Mouse (Mus musculus) hindbrain, embryonic 15.5 days (tissue): ENCODE measurements around the gene Ifit3. TPM values are rescaled to one million over a fixed set of nuclear protein-coding genes. Genes with fewer than 3 reads are reported as not detected.
"Not testable (repeated sequence)": the region's sequence is repeated elsewhere in the genome, so short reads cannot be mapped to it uniquely, and the experiment has no call there.

Source experiments
- ATAC-seq: fragments of 200-750 bp; cut with Nextera tagmentation; 2 replicates; pipeline ENCODE4 v1.8.0; 2017; ENCODE audit warnings: low read depth, moderate number of reproducible peaks, moderate TSS enrichment; ENCODE audit not compliant: low FRiP score
- H3K27ac ChIP-seq: fragments of 300-500 bp; sonication (generic); replicated peaks from 2 replicates; pipeline ENCODE4 v1.5.1; 2015; ENCODE audit warnings: mild to moderate bottlenecking, inconsistent platforms
- H3K27me3 ChIP-seq: fragments of 300-500 bp; sonication (generic); 2 replicates; pipeline ENCODE4 v1.6.1; 2015; ENCODE audit warnings: control low read depth, inconsistent platforms
- H3K36me3 ChIP-seq: fragments of 300-500 bp; sonication (generic); 2 replicates; pipeline ENCODE4 v1.6.1; 2015; ENCODE audit warnings: control low read depth, inconsistent platforms
- H3K4me1 ChIP-seq: fragments of 300-500 bp; sonication (generic); replicated peaks from 2 replicates; pipeline ENCODE4 v1.6.1; 2015; ENCODE audit warnings: control low read depth, inconsistent platforms
- H3K4me2 ChIP-seq: fragments of 300-500 bp; sonication (generic); 2 replicates; pipeline ENCODE4 v1.6.1; 2015; ENCODE audit warnings: moderate library complexity, mild to moderate bottlenecking, inconsistent platforms
- H3K4me3 ChIP-seq: fragments of 300-500 bp; sonication (generic); 2 replicates; pipeline ENCODE4 v1.5.1; 2015; ENCODE audit warnings: mild to moderate bottlenecking, inconsistent platforms
- H3K9ac ChIP-seq: fragments of 300-500 bp; sonication (generic); 2 replicates; pipeline ENCODE4 v1.6.1; 2015; ENCODE audit warnings: inconsistent platforms
- H3K9me3 ChIP-seq: fragments of 300-500 bp; sonication (generic); 2 replicates; pipeline ENCODE4 v1.6.1; 2016; ENCODE audit warnings: control low read depth, inconsistent platforms
- WGBS: fragments of 180-500 bp; shearing (Covaris S2); methylation state at CpG from one replicate; pipeline ENCODE4 v1.1.7; 2015; 5-methylcytosine and 5-hydroxymethylcytosine counted together
- polyA plus RNA-seq: library from polyadenylated mRNA; unstranded; fragments of >200 nt; fragmentation: Nextera tagmentation; extraction: Ambion mirVana; gene quantifications from 2 replicates; pipeline ENCODE4 v1.2.1, GENCODE M21; 2015

Gene Ifit3
- 1.1 and 3.2 TPM in 2 replicates for polyA plus RNA-seq

GRCm38 (mm10) chr19:34583126-34583766 is at the start of gene Ifit3:
Gene Ifit3 (plus strand): TSS chr19:34583531.
- not testable (repeated sequence) for ATAC-seq, H3K27me3 ChIP-seq, H3K9ac ChIP-seq, H3K9me3 ChIP-seq, H3K4me1 ChIP-seq, H3K4me3 ChIP-seq, H3K36me3 ChIP-seq, H3K27ac ChIP-seq, H3K4me2 ChIP-seq
- 67% methylated on average over 2 of the region's 2 CpGs for WGBS

GRCm38 (mm10) chr19:34539422-34539821 is 43.9 kb upstream of the Ifit3 start:
- H3K27ac ChIP-seq = no peak overlapping the region
- H3K4me3 ChIP-seq = no peak overlapping the region
- WGBS = 87% methylated on average over 1 of the region's 1 CpGs
- no peaks in the 10 kb centered on the region for H3K4me1 ChIP-seq
- H3K9ac ChIP-seq = no peak overlapping the region
- H3K36me3 ChIP-seq = no peaks in the 10 kb centered on the region
- ATAC-seq = no peak
- H3K4me2 ChIP-seq = no peak overlapping the region
- no peaks in the 10 kb centered on the region for H3K9me3 ChIP-seq
- H3K27me3 ChIP-seq = no peaks in the 10 kb centered on the region

GRCm38 (mm10) chr19:34546211-34546610 is 37.1 kb upstream of the Ifit3 start:
- peaks cover 5% of the 10 kb centered on the region for H3K4me1 ChIP-seq
- H3K27ac ChIP-seq = no peak overlapping the region
- no peaks in the 10 kb centered on the region for H3K36me3 ChIP-seq
- no peaks in the 10 kb centered on the region for H3K9me3 ChIP-seq
- WGBS = 88% methylated on average over 4 of the region's 4 CpGs
- no peak overlapping the region for H3K4me3 ChIP-seq
- no peaks in the 10 kb centered on the region for H3K27me3 ChIP-seq
- ATAC-seq = no peak
- H3K9ac ChIP-seq = no peak overlapping the region
- H3K4me2 ChIP-seq = no peak overlapping the region

- Histone ChIP-seq H3K4me2 (no peak overlapping the region), H3K4me3 (no peak overlapping the region), H3K4me1 (peaks cover 5% of the 10 kb centered on the region), H3K27me3 (no peaks in the 10 kb centered on the region), H3K36me3 (no peaks in the 10 kb centered on the region), H3K9ac (no peak overlapping the region), H3K27ac (no peak overlapping the region), H3K9me3 (no peaks in the 10 kb centered on the region)
- 29% methylated on average over 7 of the region's 7 CpGs for WGBS
- ATAC-seq = no peak
Observed at GRCm38 (mm10) chr19:34547976-34548375, 35.4 kb upstream of the Ifit3 start.

GRCm38 (mm10) chr19:34550205-34550533 is 33.2 kb upstream of the Ifit3 start:
- no peaks in the 10 kb centered on the region for H3K27me3 ChIP-seq
- H3K36me3 ChIP-seq = no peaks in the 10 kb centered on the region
- H3K9me3 ChIP-seq = no peaks in the 10 kb centered on the region
- peak overlapping the region; percentile 63 for H3K4me2 ChIP-seq
- 32% methylated on average over 4 of the region's 4 CpGs for WGBS
- ATAC-seq = no peak; the same call in 1 of the 2 replicates
- H3K4me1 ChIP-seq = peaks cover 5% of the 10 kb centered on the region
- H3K9ac ChIP-seq = peak overlapping the region; percentile 46
- peak overlapping the region; percentile 44 for H3K27ac ChIP-seq
- H3K4me3 ChIP-seq = peak overlapping the region; percentile 43

GRCm38 (mm10) chr19:34550534-34551223 is 32.7 kb upstream of the Ifit3 start, which contains the start of gene Ifit2:
Gene Ifit2 (plus strand): TSS chr19:34550694.
- H3K27me3 ChIP-seq = no peaks in the 10 kb centered on the region
- peak within 1 kb of the TSS; percentile 46 for H3K9ac ChIP-seq
- H3K4me1 ChIP-seq = peaks cover 5% of the 10 kb centered on the region
- peak within 1 kb of the TSS; percentile 43 for H3K4me3 ChIP-seq
- H3K36me3 ChIP-seq = no peaks in the 10 kb centered on the region
- peak within 1 kb of the TSS; percentile 63 for H3K4me2 ChIP-seq
- no peaks in the 10 kb centered on the region for H3K9me3 ChIP-seq
- peak within 1 kb of the TSS; percentile 44 for H3K27ac ChIP-seq
- under 1% methylated on average over 22 of the region's 22 CpGs for WGBS
- peak; percentile 97 for ATAC-seq

GRCm38 (mm10) chr19:34551981-34552380 is 31.4 kb upstream of the Ifit3 start:
- Histone ChIP-seq H3K27ac (no peak overlapping the region), H3K36me3 (no peaks in the 10 kb centered on the region), H3K4me3 (no peak overlapping the region), H3K4me1 (peaks cover 5% of the 10 kb centered on the region), H3K9ac (no peak overlapping the region), H3K4me2 (peak overlapping the region; percentile 3; the same call in 1 of the 2 replicates), H3K27me3 (no peaks in the 10 kb centered on the region), H3K9me3 (no peaks in the 10 kb centered on the region)
- no peak for ATAC-seq
- 73% methylated on average over 5 of the region's 5 CpGs for WGBS

GRCm38 (mm10) chr19:34553021-34553420 is 30.3 kb upstream of the Ifit3 start:
- no peaks in the 10 kb centered on the region for H3K9me3 ChIP-seq
- WGBS = 71% methylated on average over 6 of the region's 6 CpGs
- H3K36me3 ChIP-seq = no peaks in the 10 kb centered on the region
- H3K4me3 ChIP-seq = no peak overlapping the region
- no peak for ATAC-seq
- H3K4me1 ChIP-seq = peaks cover 5% of the 10 kb centered on the region
- no peak overlapping the region for H3K4me2 ChIP-seq
- no peak overlapping the region for H3K9ac ChIP-seq
- no peak overlapping the region for H3K27ac ChIP-seq
- H3K27me3 ChIP-seq = no peaks in the 10 kb centered on the region

GRCm38 (mm10) chr19:34553522-34553921 is 29.8 kb upstream of the Ifit3 start:
- Histone ChIP-seq H3K4me2 (no peak overlapping the region), H3K27ac (no peak overlapping the region), H3K9ac (no peak overlapping the region)

GRCm38 (mm10) chr19:34554061-34554460 is 29.3 kb upstream of the Ifit3 start:
- H3K9ac ChIP-seq = no peak overlapping the region
- H3K27ac ChIP-seq = no peak overlapping the region
- H3K27me3 ChIP-seq = no peaks in the 10 kb centered on the region
- peaks cover 5% of the 10 kb centered on the region for H3K4me1 ChIP-seq
- no peaks in the 10 kb centered on the region for H3K9me3 ChIP-seq
- ATAC-seq = no peak
- H3K4me2 ChIP-seq = no peak overlapping the region
- H3K36me3 ChIP-seq = no peaks in the 10 kb centered on the region
- H3K4me3 ChIP-seq = no peak overlapping the region

More at GRCm38 (mm10) chr19:34553522-34553921, 29.8 kb upstream of the Ifit3 start:
- H3K9me3 ChIP-seq = no peaks in the 10 kb centered on the region
- WGBS = 77% methylated on average over 3 of the region's 3 CpGs
- peaks cover 5% of the 10 kb centered on the region for H3K4me1 ChIP-seq
- no peak overlapping the region for H3K4me3 ChIP-seq
- no peaks in the 10 kb centered on the region for H3K36me3 ChIP-seq
- no peak for ATAC-seq
- H3K27me3 ChIP-seq = no peaks in the 10 kb centered on the region

- Histone ChIP-seq H3K27me3 (no peaks in the 10 kb centered on the region), H3K4me1 (no peaks in the 10 kb centered on the region), H3K4me3 (no peak overlapping the region), H3K27ac (no peak overlapping the region), H3K9me3 (no peaks in the 10 kb centered on the region), H3K9ac (no peak overlapping the region), H3K36me3 (no peaks in the 10 kb centered on the region), H3K4me2 (no peak overlapping the region)
- WGBS = 81% methylated on average over 3 of the region's 3 CpGs
- ATAC-seq = no peak
Observed at GRCm38 (mm10) chr19:34556621-34557020, 26.7 kb upstream of the Ifit3 start.

- Histone ChIP-seq H3K27ac (no peak overlapping the region), H3K9ac (no peak overlapping the region), H3K4me1 (no peaks in the 10 kb centered on the region), H3K9me3 (no peaks in the 10 kb centered on the region), H3K27me3 (no peaks in the 10 kb centered on the region), H3K4me3 (no peak overlapping the region), H3K36me3 (no peaks in the 10 kb centered on the region), H3K4me2 (no peak overlapping the region)
- no peak for ATAC-seq
Observed at GRCm38 (mm10) chr19:34562556-34562955, 20.8 kb upstream of the Ifit3 start.
